Mouse (Mus musculus): ENCODE measurements around the gene Catsper3. TPM values are rescaled to one million over a fixed set of nuclear protein-coding genes. Genes with fewer than 3 reads are reported as not detected.

Catsper3 gene
- polyA plus RNA-seq, 1 experiment: not detected

DNA sequence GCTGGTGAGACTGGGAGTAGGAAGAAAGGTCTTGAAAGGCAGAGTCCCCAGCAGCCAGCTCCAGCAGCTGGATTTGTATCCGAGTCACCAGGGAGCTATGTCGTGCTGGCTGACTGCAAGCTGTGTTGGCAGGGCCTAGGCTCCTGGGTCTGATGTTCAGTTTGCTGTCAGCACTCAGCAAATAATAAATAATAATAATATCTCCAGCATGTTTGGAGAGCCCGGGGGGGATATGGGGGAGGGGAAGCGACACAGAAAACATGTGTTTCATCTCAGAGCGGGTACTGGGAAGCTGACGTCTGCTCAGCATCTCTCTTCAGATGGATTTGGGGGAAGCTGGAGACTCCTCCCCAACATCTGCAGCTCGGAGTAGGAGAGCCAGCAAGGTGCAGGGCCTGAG, 71.4 kb downstream of the Catsper3 start:
- WGBS: 71% methylated on average over 7 of the region's 7 CpGs
- no peaks in the 10 kb centered on the region for H3K36me3 ChIP-seq (ENCODE audit: control insufficient read depth, insufficient read depth, low read length)
- H3K4me1 ChIP-seq (ENCODE audit: control insufficient read depth, insufficient read depth, insufficient read length, low read length): peaks cover 3% of the 10 kb centered on the region; the same call in 1 of the 2 replicates
- H3K27ac ChIP-seq (ENCODE audit: insufficient read depth, low read depth, low read length): no peak overlapping the region
- TF ChIP-seq CTCF (IDR thresholded peaks at IDR 0.05; ENCODE audit: extremely low read depth, insufficient read length, insufficient replicate concordance, low read depth, low read length): no peak
- TF ChIP-seq POLR2A (IDR thresholded peaks at IDR 0.05; ENCODE audit: low read depth, low read length): no peak
- H3K27me3 ChIP-seq (ENCODE audit: control insufficient read depth, insufficient read depth, low read length): no peaks in the 10 kb centered on the region
- no peak overlapping the region for H3K4me3 ChIP-seq (ENCODE audit: low read depth, low read length)

DNA sequence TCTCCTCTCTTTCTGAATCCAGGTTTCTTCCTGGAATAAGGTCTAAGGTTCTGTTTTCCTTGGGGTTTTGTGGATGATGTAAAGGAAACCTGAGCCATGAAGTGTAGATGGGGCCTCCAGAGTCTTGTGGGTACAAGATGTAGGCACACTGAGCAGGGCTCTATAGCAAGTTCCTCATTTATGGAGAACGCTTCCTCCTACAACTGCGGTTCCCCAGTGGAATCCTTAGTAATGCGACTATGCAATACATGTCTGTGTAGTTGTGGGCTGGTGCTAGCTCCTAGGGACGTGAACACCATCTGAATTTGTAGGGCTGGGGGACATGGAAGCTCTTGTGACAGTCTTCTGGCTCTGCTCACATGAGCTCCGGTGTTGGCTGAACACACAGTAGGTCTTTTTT, 74.1 kb downstream of the Catsper3 start:
- Histone ChIP-seq H3K4me3 (ENCODE audit: low read depth, low read length) (no peak overlapping the region), H3K4me1 (ENCODE audit: control insufficient read depth, insufficient read depth, insufficient read length, low read length) (peaks cover 4% of the 10 kb centered on the region; the same call in 1 of the 2 replicates), H3K27ac (ENCODE audit: insufficient read depth, low read depth, low read length) (no peak overlapping the region), H3K36me3 (ENCODE audit: control insufficient read depth, insufficient read depth, low read length) (no peaks in the 10 kb centered on the region), H3K27me3 (ENCODE audit: control insufficient read depth, insufficient read depth, low read length) (no peaks in the 10 kb centered on the region)
- TF ChIP-seq CTCF (IDR thresholded peaks at IDR 0.05; ENCODE audit: extremely low read depth, insufficient read length, insufficient replicate concordance, low read depth, low read length) (no peak), POLR2A (IDR thresholded peaks at IDR 0.05; ENCODE audit: low read depth, low read length) (no peak)
- 86% methylated on average over 5 of the region's 5 CpGs for WGBS

Other genes starting within 250 kb of the Catsper3 start
- 27.3 and 53.6 TPM in 2 replicates for gene Ddx41, start 247.9 kb upstream of the Catsper3 start, polyA plus RNA-seq (2012; rRNA removed)
- gene Fam193b, start 213.4 kb upstream of the Catsper3 start, polyA plus RNA-seq (2012; rRNA removed): 51.0 and 76.9 TPM in 2 replicates
- gene Tmed9, start 210.8 kb upstream of the Catsper3 start, polyA plus RNA-seq (2012; rRNA removed): 17.6 and 21.1 TPM in 2 replicates
- 11.4 and 16.7 TPM in 2 replicates for gene B4galt7, start 184.7 kb upstream of the Catsper3 start, polyA plus RNA-seq (2012; rRNA removed)
- 3.8 and 5.7 TPM in 2 replicates for gene Caml, start 161.6 kb upstream of the Catsper3 start, polyA plus RNA-seq (2012; rRNA removed)
- 2.2 and 5.1 TPM in 2 replicates for gene Ddx46, start 149.5 kb upstream of the Catsper3 start, polyA plus RNA-seq (2012; rRNA removed)
- 4.9 and 7.5 TPM in 2 replicates for gene B230219D22Rik, start 91.4 kb upstream of the Catsper3 start, polyA plus RNA-seq (2012; rRNA removed)
- 21.5 and 32.8 TPM in 2 replicates for gene Txndc15, start 69.9 kb upstream of the Catsper3 start, polyA plus RNA-seq (2012; rRNA removed)
- 5.9 and 20.2 TPM in 2 replicates for gene Pcbd2, start 57.2 kb upstream of the Catsper3 start, polyA plus RNA-seq (2012; rRNA removed)
- 14.6 and 20.3 TPM in 2 replicates for gene Pitx1, start 51.6 kb downstream of the Catsper3 start, polyA plus RNA-seq (2012; rRNA removed)

Measured in small intestine, adult 2 months (tissue).